Mouse (Mus musculus) heart, postnatal 25 days (tissue): ENCODE results near the gene Sorbs2. TPM values are rescaled to one million over a fixed set of nuclear protein-coding genes. Genes with fewer than 3 reads are reported as not detected.
"Not testable (repeated sequence)": the region's sequence is repeated elsewhere in the genome, so short reads cannot be mapped to it uniquely, and the experiment has no call there.

Experiments
- DNase-seq: peaks from one replicate; pipeline ENCODE4 v3.0.0; 2022; ENCODE audit warnings: low spot score
- intact Hi-C: fragments of 180-260 bp; cut with DNase I; formaldehyde crosslinking; loops from one replicate; pipeline ENCODE4 v1.15.1; 2025
- total RNA-seq, 2 experiments: library from RNA; stranded (reverse); gene quantifications; 2 replicates each; pipeline ENCODE4 v1.2.3; 2021

Sorbs2 gene
- total RNA-seq, 2 experiments from 2014 or later, result 572 to 611 TPM

GRCm38 (mm10) chr8:45794847-45795246 lies 287.3 kb downstream of the Sorbs2 start:
- intact Hi-C loops, result no loop called here
- no peak for DNase-seq

GRCm38 (mm10) chr8:45796331-45796740 lies 288.7 kb downstream of the Sorbs2 start:
- no peak for DNase-seq
- intact Hi-C loops, result no loop called here

- intact Hi-C loops, result no loop called here
Measured at GRCm38 (mm10) chr8:45799517-45799916, 291.9 kb downstream of the Sorbs2 start.

GRCm38 (mm10) chr8:45808597-45808996 lies 301.0 kb downstream of the Sorbs2 start:
- intact Hi-C loops, result no loop called here
- DNase-seq, result no peak

More at GRCm38 (mm10) chr8:45799517-45799916, 291.9 kb downstream of the Sorbs2 start:
- no peak for DNase-seq

- DNase-seq, result no peak
- intact Hi-C loops, result loop anchor here (1.0 to 2.0 kb wide), 2 partner anchors 68 to 117 kb away; partner anchors contain the start of genes Ccdc110 and Pdlim3
Measured at GRCm38 (mm10) chr8:45816765-45817426, 309.3 kb downstream of the Sorbs2 start.

GRCm38 (mm10) chr8:45821650-45822049 lies 314.1 kb downstream of the Sorbs2 start:
- intact Hi-C loops, result no loop called here
- no peak for DNase-seq

- intact Hi-C loops, result no loop called here
Measured at GRCm38 (mm10) chr8:45829985-45830548, 322.5 kb downstream of the Sorbs2 start.

GRCm38 (mm10) chr8:45833896-45834295 lies 326.3 kb downstream of the Sorbs2 start:
- DNase-seq, result no peak
- intact Hi-C loops, result no loop called here

More at GRCm38 (mm10) chr8:45829985-45830548, 322.5 kb downstream of the Sorbs2 start:
- DNase-seq, result no peak

- no peak for DNase-seq
- intact Hi-C loops, result no loop called here
Measured at GRCm38 (mm10) chr8:45843306-45843705, 335.7 kb downstream of the Sorbs2 start.

GRCm38 (mm10) chr8:45844097-45844885 lies 336.7 kb downstream of the Sorbs2 start:
- DNase-seq, result peak; percentile 40
- intact Hi-C loops, result no loop called here

- intact Hi-C loops, result no loop called here
- DNase-seq, result peak; percentile 23
Measured at GRCm38 (mm10) chr8:45844911-45845481, 337.4 kb downstream of the Sorbs2 start.

- no peak for DNase-seq
- intact Hi-C loops, result loop anchor here (2.0 kb wide), 1 partner anchor 39 kb away; the partner anchor contains the start of gene Pdlim3
Measured at GRCm38 (mm10) chr8:45845906-45846305, 338.3 kb downstream of the Sorbs2 start.

- DNase-seq, result no peak
- intact Hi-C loops, result no loop called here
Measured at GRCm38 (mm10) chr8:45855118-45855517, 347.5 kb downstream of the Sorbs2 start.

GRCm38 (mm10) chr8:45857734-45858133 lies 350.1 kb downstream of the Sorbs2 start:
- intact Hi-C loops, result no loop called here
- no peak for DNase-seq

- intact Hi-C loops, result no loop called here
- no peak for DNase-seq
Measured at GRCm38 (mm10) chr8:45858391-45858790, 350.8 kb downstream of the Sorbs2 start.

- peak; percentile 14 for DNase-seq
- intact Hi-C loops, result not testable (repeated sequence)
Measured at GRCm38 (mm10) chr8:45871587-45871986, 364.0 kb downstream of the Sorbs2 start.

- peak; percentile 61 for DNase-seq
- intact Hi-C loops, result no loop called here
Measured at GRCm38 (mm10) chr8:45872077-45872476, 364.5 kb downstream of the Sorbs2 start.

- intact Hi-C loops, result no loop called here
- peak; percentile 92 for DNase-seq
Measured at GRCm38 (mm10) chr8:45874945-45875626, 367.5 kb downstream of the Sorbs2 start.

GRCm38 (mm10) chr8:45876397-45876796 lies 368.8 kb downstream of the Sorbs2 start:
- no peak for DNase-seq
- intact Hi-C loops, result no loop called here
